Mouse (Mus musculus) heart, adult 2 months (tissue): Measurements from ENCODE around the gene Shroom3.

ENCODE experiments used
- CTCF ChIP-seq: fragments of 200-600 bp; IDR thresholded peaks from 2 replicates; pipeline ENCODE4 v1.8.1; 2022; ENCODE audit warnings: antibody characterized with exemption, mild to moderate bottlenecking, moderate library complexity
- POLR2A ChIP-seq: fragments of 200-500 bp; IDR thresholded peaks from 2 replicates; pipeline ENCODE4 v1.6.1; 2011; ENCODE audit warnings: mild to moderate bottlenecking, low read depth, low read length, control low read depth; ENCODE audit not compliant: insufficient read depth

DNA sequence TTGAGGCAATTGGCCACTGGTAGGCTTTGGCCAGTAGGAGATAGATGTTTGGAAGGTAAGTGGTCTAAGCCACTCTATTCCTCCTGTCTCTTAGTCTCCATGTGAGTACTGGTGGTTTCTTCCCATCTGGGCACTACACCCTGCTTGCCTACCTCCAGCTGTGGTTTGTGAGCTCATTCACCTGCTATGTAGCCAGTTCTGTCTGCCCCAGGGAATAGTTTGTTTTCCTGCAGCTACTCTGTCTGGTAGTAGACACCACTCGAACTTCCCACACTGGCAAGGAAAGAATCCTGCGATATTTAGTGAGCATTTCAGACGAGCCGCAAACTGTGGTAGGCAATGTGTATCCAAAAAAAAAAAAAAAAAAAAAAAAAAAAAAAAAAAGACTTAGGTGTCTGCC, 68.3 kb downstream of the Shroom3 start:
- TF ChIP-seq POLR2A (no peak), CTCF (no peak)
